Mouse (Mus musculus) forebrain, postnatal 0 days (tissue): Measurements from ENCODE around the gene Ubtd2. TPM values are rescaled to one million over a fixed set of nuclear protein-coding genes. Genes with fewer than 3 reads are reported as not detected.

Experiments used
- ATAC-seq: fragments of 200-750 bp; cut with Nextera tagmentation; 2 replicates; pipeline ENCODE4 v1.8.0; 2017; ENCODE audit warnings: mild to moderate bottlenecking, moderate library complexity
- DNase-seq: peaks from one replicate; pipeline ENCODE4 v3.0.0-alpha.2; 2015
- H3K27ac ChIP-seq: fragments of 300-500 bp; sonication (generic); 2 replicates; pipeline ENCODE4 v1.5.1; 2014; ENCODE audit warnings: low read depth, mild to moderate bottlenecking, antibody characterized with exemption, low read length, moderate library complexity, mixed read lengths
- H3K27me3 ChIP-seq: fragments of 300-500 bp; sonication (generic); 2 replicates; pipeline ENCODE4 v1.6.1; 2014; ENCODE audit warnings: mild to moderate bottlenecking, low read length, mixed read lengths; ENCODE audit not compliant: insufficient read depth
- H3K36me3 ChIP-seq: fragments of 300-500 bp; sonication (generic); 2 replicates; pipeline ENCODE4 v1.6.1; 2014; ENCODE audit warnings: mild to moderate bottlenecking, moderate library complexity; ENCODE audit not compliant: insufficient read depth
- H3K4me1 ChIP-seq: fragments of 300-500 bp; sonication (generic); 2 replicates; pipeline ENCODE4 v1.6.1; 2014; ENCODE audit warnings: antibody characterized with exemption; ENCODE audit not compliant: insufficient read depth
- H3K4me2 ChIP-seq: fragments of 300-500 bp; sonication (generic); 2 replicates; pipeline ENCODE4 v1.6.1; 2014; ENCODE audit warnings: low read depth, mild to moderate bottlenecking, moderate library complexity
- H3K4me3 ChIP-seq: fragments of 300-500 bp; sonication (generic); 2 replicates; pipeline ENCODE4 v1.5.1; 2014; ENCODE audit warnings: low read depth, low read length, mixed read lengths
- H3K9ac ChIP-seq: fragments of 300-500 bp; sonication (generic); 2 replicates; pipeline ENCODE4 v1.6.1; 2014; ENCODE audit warnings: mild to moderate bottlenecking
- H3K9me3 ChIP-seq: fragments of 300-500 bp; sonication (generic); 2 replicates; pipeline ENCODE4 v1.6.1; 2016; ENCODE audit warnings: low read length
- CTCF ChIP-seq: sonication (generic); IDR thresholded peaks from 2 replicates; pipeline ENCODE4 v1.5.1; 2016; ENCODE audit warnings: antibody characterized with exemption, control low read depth, low read depth
- WGBS: fragments of 180-500 bp; shearing (Covaris S2); extraction: QIAGEN DNeasy Blood & Tissue Kit; methylation state at CpG from one replicate; pipeline ENCODE4 v1.1.7; 2014; 5-methylcytosine and 5-hydroxymethylcytosine counted together
- polyA plus RNA-seq: library from polyadenylated mRNA; unstranded; fragments of >200 nt; fragmentation: Nextera tagmentation; extraction: Ambion mirVana; gene quantifications from 2 replicates; pipeline ENCODE4 v1.2.1, GENCODE M21; 2015
- total RNA-seq: library from RNA; depleted of rRNA; stranded (reverse); fragments of >200 nt; gene quantifications from 2 replicates; pipeline ENCODE4 v1.2.3, GENCODE M21; 2014

The Ubtd2 gene
- total and polyA plus RNA-seq, 2 experiments from 2014 or later: 36.0 to 56.1 TPM

- Histone ChIP-seq H3K36me3 (peaks cover 43% of the 10 kb centered on the region), H3K4me1 (no peaks in the 10 kb centered on the region), H3K9me3 (no peaks in the 10 kb centered on the region), H3K4me2 (no peak overlapping the region), H3K27ac (no peak overlapping the region), H3K4me3 (no peak overlapping the region), H3K27me3 (no peaks in the 10 kb centered on the region), H3K9ac (no peak overlapping the region)
- ATAC-seq (no peak), DNase-seq (no peak)
- WGBS: 79% methylated on average over 10 of the region's 10 CpGs
- TF ChIP-seq CTCF: no peak
Observed at GRCm38 (mm10) chr11:32425043-32425658, 30.0 kb upstream of the Ubtd2 start.

DNA sequence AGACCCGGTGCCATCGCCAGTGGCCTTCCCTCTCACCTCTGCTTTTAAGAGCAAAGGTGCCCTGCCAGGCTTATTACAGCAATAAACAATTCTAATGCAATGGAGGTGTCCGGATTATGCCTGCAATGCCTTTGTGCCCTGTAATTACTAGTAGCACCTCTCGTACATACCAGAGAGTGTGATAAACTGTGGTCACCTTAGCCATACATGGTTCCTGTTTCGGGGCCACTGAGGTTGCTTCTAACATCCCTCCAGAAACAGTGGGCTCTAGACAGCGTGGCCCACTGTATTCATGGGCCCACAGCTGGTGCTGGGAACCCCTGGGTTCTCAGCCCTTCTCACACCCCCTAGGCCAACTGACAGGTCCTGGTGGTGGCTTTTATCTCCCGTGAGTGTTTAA is 27.6 kb upstream of the Ubtd2 start:
- Histone ChIP-seq H3K27ac (no peak overlapping the region), H3K9me3 (no peaks in the 10 kb centered on the region), H3K36me3 (peaks cover 21% of the 10 kb centered on the region), H3K27me3 (no peaks in the 10 kb centered on the region), H3K9ac (no peak overlapping the region), H3K4me1 (no peaks in the 10 kb centered on the region), H3K4me3 (no peak overlapping the region), H3K4me2 (no peak overlapping the region)
- no peak for DNase-seq
- 90% methylated on average over 7 of the region's 7 CpGs for WGBS
- TF ChIP-seq CTCF: no peak
- ATAC-seq: no peak

DNA sequence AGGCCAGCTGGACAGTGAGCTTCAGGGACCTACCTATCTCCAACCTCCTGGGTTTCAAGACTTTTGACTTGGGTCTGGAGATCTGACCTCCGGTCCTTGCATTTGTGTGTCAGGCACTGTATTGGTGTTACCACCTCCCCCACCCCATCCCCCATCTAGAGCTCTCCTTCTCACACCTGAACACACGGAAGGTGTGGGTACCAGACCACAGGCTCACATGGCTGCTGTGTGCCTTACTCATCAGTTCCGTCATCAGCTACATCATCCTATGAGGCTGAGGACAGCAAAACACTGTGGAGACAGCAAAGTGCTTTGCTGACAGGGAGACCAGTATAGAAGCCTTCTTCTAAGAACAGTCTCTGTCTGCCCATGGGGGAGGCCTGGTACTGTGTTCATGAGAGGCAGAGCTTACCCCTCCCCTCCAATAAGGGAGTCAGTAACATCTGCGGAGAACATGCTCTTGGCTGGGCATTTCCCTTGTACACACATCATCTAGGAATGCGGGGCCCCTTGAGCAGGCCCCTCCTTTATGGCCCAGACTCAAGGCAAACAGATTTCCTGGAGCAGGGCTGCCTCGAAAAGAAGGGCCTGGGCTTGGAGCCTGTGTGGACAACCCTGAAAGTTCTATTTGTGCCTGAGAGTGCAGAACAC is 19.6 kb upstream of the Ubtd2 start:
- Histone ChIP-seq H3K4me1 (no peaks in the 10 kb centered on the region), H3K36me3 (no peaks in the 10 kb centered on the region), H3K4me3 (no peak overlapping the region), H3K9me3 (no peaks in the 10 kb centered on the region), H3K27me3 (no peaks in the 10 kb centered on the region), H3K9ac (no peak overlapping the region), H3K27ac (no peak overlapping the region), H3K4me2 (no peak overlapping the region)
- ATAC-seq: peak; percentile 10; the same call in 1 of the 2 replicates
- WGBS: 71% methylated on average over 6 of the region's 6 CpGs
- TF ChIP-seq CTCF: no peak
- no peak for DNase-seq

GRCm38 (mm10) chr11:32442576-32442975 is 12.6 kb upstream of the Ubtd2 start:
- TF ChIP-seq CTCF: no peak
- ATAC-seq (no peak), DNase-seq (no peak)
- no peak overlapping the region for H3K27ac ChIP-seq
- 73% methylated on average over 3 of the region's 3 CpGs for WGBS
- no peaks in the 10 kb centered on the region for H3K9me3 ChIP-seq
- no peaks in the 10 kb centered on the region for H3K27me3 ChIP-seq
- H3K36me3 ChIP-seq: no peaks in the 10 kb centered on the region
- H3K4me1 ChIP-seq: no peaks in the 10 kb centered on the region
- no peak overlapping the region for H3K4me3 ChIP-seq
- H3K4me2 ChIP-seq: no peak overlapping the region
- no peak overlapping the region for H3K9ac ChIP-seq

DNA sequence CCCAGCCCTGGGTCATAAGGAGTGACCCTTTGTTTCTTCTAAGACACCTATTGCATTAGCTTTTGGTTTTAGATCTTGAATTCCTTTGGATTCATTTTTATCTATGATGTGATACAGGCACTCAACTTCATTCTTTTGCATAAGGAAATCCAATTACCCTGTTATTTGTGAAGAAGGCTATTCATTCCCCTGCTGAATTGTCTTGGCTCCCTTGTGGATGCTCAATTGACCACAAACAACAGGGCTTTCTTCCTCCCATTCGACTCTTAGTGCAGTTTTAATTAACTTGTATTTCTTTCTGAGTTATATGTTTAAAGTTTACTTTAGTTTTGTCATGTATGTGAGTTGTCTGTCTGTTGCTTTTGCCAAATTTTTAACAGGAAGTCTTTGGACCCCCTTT is 10.9 kb upstream of the Ubtd2 start:
- no peak for TF ChIP-seq CTCF
- WGBS: 0% methylated on average over 1 of the region's 1 CpGs
- H3K4me2 ChIP-seq: no peak overlapping the region
- DNase-seq: no peak
- H3K27me3 ChIP-seq: no peaks in the 10 kb centered on the region
- no peak overlapping the region for H3K27ac ChIP-seq
- ATAC-seq: no peak
- H3K36me3 ChIP-seq: no peaks in the 10 kb centered on the region
- no peaks in the 10 kb centered on the region for H3K9me3 ChIP-seq
- no peak overlapping the region for H3K9ac ChIP-seq
- no peak overlapping the region for H3K4me3 ChIP-seq
- H3K4me1 ChIP-seq: no peaks in the 10 kb centered on the region

DNA sequence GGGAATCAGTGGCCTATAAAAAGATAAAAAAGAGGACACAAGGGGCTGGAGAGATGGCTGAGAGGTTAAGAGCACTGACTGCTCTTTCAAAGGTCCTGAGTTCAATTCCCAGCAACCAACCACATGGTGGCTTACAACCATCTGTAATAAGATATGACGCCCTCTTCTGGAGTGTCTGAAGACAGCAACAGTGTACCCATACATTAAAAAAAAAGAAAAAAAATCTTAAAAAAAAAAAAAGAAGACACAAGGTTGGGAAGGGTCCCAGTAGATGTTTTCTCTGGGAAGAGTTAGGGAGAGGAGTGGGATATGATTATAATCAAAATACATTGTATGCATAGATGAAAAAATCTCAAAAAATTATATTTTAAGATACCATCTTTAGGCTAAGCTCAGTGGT is 10.0 kb upstream of the Ubtd2 start:
- Histone ChIP-seq H3K9ac (no peak overlapping the region), H3K9me3 (no peaks in the 10 kb centered on the region), H3K27ac (no peak overlapping the region), H3K27me3 (no peaks in the 10 kb centered on the region), H3K4me2 (no peak overlapping the region), H3K4me3 (no peak overlapping the region), H3K4me1 (no peaks in the 10 kb centered on the region), H3K36me3 (no peaks in the 10 kb centered on the region)
- DNase-seq: no peak
- no peak for TF ChIP-seq CTCF
- ATAC-seq: no peak
- WGBS: 75% methylated on average over 1 of the region's 1 CpGs

DNA sequence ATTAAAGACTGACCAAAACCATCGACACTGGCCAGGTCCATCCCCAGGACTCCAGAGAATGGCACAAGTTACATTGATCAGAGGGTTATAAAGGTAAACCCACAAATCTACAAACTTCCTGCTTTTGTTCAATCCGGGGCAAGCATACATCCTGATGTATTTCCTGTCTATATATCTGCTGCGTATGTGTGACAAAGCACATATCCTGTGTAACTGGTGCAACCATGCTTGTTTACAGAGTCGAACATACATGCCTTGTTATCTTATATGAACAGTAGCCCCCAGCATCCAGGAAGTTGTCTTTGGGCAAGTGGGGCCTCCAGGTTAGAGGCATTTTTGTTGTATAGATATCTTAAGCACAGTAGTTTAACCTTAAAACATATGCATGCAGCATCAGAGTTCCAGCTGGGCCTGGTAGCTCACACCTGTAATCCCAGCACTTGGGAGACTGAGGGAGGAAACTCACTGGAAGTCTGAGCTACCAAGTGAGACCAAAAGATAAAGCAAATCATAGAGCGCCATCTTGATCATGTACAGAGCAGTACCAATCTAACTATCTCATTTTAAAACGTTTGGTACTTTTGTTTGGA is 9.4 kb upstream of the Ubtd2 start:
- Histone ChIP-seq H3K9me3 (no peaks in the 10 kb centered on the region), H3K27ac (no peak overlapping the region), H3K4me3 (no peak overlapping the region), H3K4me1 (no peaks in the 10 kb centered on the region), H3K4me2 (no peak overlapping the region), H3K36me3 (no peaks in the 10 kb centered on the region), H3K27me3 (no peaks in the 10 kb centered on the region), H3K9ac (no peak overlapping the region)
- DNase-seq (no peak), ATAC-seq (no peak)
- TF ChIP-seq CTCF: no peak
- WGBS: 84% methylated on average over 6 of the region's 6 CpGs
